Mouse (Mus musculus) heart, adult 9 months (tissue): Measurements from ENCODE around the gene Litaf.

Experiments used
- DNase-seq, 2 experiments: peaks; one replicate each; pipeline ENCODE4 v3.0.0; 2022; ENCODE audit warnings: low spot score in 2 of 2

The Litaf gene

GRCm38 (mm10) chr16:10916271-10916670, 149.7 kb downstream of the Litaf start:
- DNase-seq: no peak

- no peak for DNase-seq
These were observed 150.9 kb downstream of the Litaf start for GRCm38 (mm10) chr16:10915066-10915465.

GRCm38 (mm10) chr16:10911061-10911460, 154.9 kb downstream of the Litaf start:
- DNase-seq: no peak

- DNase-seq: no peak
These were observed 155.4 kb downstream of the Litaf start for GRCm38 (mm10) chr16:10910541-10910940.
